Mouse (Mus musculus) megakaryocyte, embryonic 14.5 days (primary cell): ENCODE data around the gene Gm38431. TPM values are rescaled to one million over a fixed set of nuclear protein-coding genes. Genes with fewer than 3 reads are reported as not detected.

Experiments used
- H3K27me3 ChIP-seq: replicated peaks from 2 replicates; pipeline ENCODE3; 2012; ENCODE audit warnings: inconsistent platforms
- H3K36me3 ChIP-seq: replicated peaks from 2 replicates; pipeline ENCODE3; 2012; ENCODE audit warnings: low read length, inconsistent platforms, mixed read lengths
- H3K4me1 ChIP-seq: 2 replicates; pipeline ENCODE4 v1.6.1; 2012; ENCODE audit warnings: inconsistent platforms
- H3K4me3 ChIP-seq: replicated peaks from 2 replicates; pipeline ENCODE3; 2012; ENCODE audit warnings: moderate library complexity, mild to moderate bottlenecking, inconsistent platforms
- H3K9me3 ChIP-seq: 2 replicates; pipeline ENCODE4 v1.6.1; 2012; ENCODE audit warnings: inconsistent platforms
- FLI1 ChIP-seq: IDR thresholded peaks from 2 replicates; pipeline ENCODE4 v1.6.1; 2012; ENCODE audit warnings: low read length, inconsistent platforms, mixed read lengths
- GATA1 ChIP-seq: IDR thresholded peaks from 3 replicates; pipeline ENCODE4 v1.6.1; 2012; ENCODE audit warnings: mixed read lengths, low read length, inconsistent platforms, borderline replicate concordance
- polyA plus RNA-seq: library from polyadenylated mRNA; stranded (reverse); fragments of >175 nt; gene quantifications from 2 replicates; pipeline ENCODE4 v1.2.3, GENCODE M21; 2012; ENCODE audit warnings: low replicate concordance; ENCODE audit not compliant: insufficient read depth

Gene Gm38431
- polyA plus RNA-seq, 1 experiment, result 128 TPM

- peaks cover 32% of the 10 kb centered on the region for H3K36me3 ChIP-seq
- H3K27me3 ChIP-seq, result peaks cover 50% of the 10 kb centered on the region
- H3K4me3 ChIP-seq, result peak overlapping the region; percentile 48
- TF ChIP-seq GATA1, result no peak
- TF ChIP-seq FLI1, result no peak
- H3K4me1 ChIP-seq, result peaks cover 19% of the 10 kb centered on the region
- H3K9me3 ChIP-seq, result no peaks in the 10 kb centered on the region
These were observed 69.5 kb downstream of the Gm38431 start for GRCm38 (mm10) chr9:21022288-21022687.

- Histone ChIP-seq H3K36me3 (peaks cover 24% of the 10 kb centered on the region), H3K4me1 (peaks cover 25% of the 10 kb centered on the region), H3K9me3 (no peaks in the 10 kb centered on the region), H3K27me3 (peaks cover 50% of the 10 kb centered on the region), H3K4me3 (no peak overlapping the region)
- TF ChIP-seq FLI1 (no peak), GATA1 (no peak)
These were observed 70.4 kb downstream of the Gm38431 start for GRCm38 (mm10) chr9:21021363-21021762.

GRCm38 (mm10) chr9:21018600-21018999, 73.2 kb downstream of the Gm38431 start:
- Histone ChIP-seq H3K27me3 (peaks cover 60% of the 10 kb centered on the region), H3K4me1 (peaks cover 49% of the 10 kb centered on the region), H3K9me3 (no peaks in the 10 kb centered on the region), H3K36me3 (peaks cover 16% of the 10 kb centered on the region), H3K4me3 (peak overlapping the region; percentile 73)
- no peak for TF ChIP-seq GATA1

Other genes with a start within 250 kb of the Gm38431 start
- gene A230050P20Rik, start 223.4 kb downstream of the Gm38431 start, polyA plus RNA-seq, result 39.0 and 51.7 TPM in 2 replicates
- gene Angptl6, start 212.3 kb downstream of the Gm38431 start, polyA plus RNA-seq, result 4.7 and 5.1 TPM in 2 replicates
- gene Ppan, start 203.8 kb downstream of the Gm38431 start, polyA plus RNA-seq, result 84.5 and 137 TPM in 2 replicates
- gene Eif3g, start 193.4 kb downstream of the Gm38431 start, polyA plus RNA-seq, result 300 and 342 TPM in 2 replicates
- gene Dnmt1, start 132.1 kb downstream of the Gm38431 start, polyA plus RNA-seq, result 31.3 and 39.8 TPM in 2 replicates
- 4.0 and 8.4 TPM in 2 replicates for gene S1pr2, start 115.2 kb downstream of the Gm38431 start, polyA plus RNA-seq
- 62.4 and 63.4 TPM in 2 replicates for gene Mrpl4, start 89.3 kb downstream of the Gm38431 start, polyA plus RNA-seq
- gene Icam1, start 76.0 kb downstream of the Gm38431 start, polyA plus RNA-seq, result 8.8 and 10.8 TPM in 2 replicates
- 5.3 and 7.9 TPM in 2 replicates for gene Icam4, start 62.6 kb downstream of the Gm38431 start, polyA plus RNA-seq
- 3.0 and 9.9 TPM in 2 replicates for gene Icam5, start 59.9 kb downstream of the Gm38431 start, polyA plus RNA-seq
- 3.6 TPM in 1 of 2 replicates, not detected in the other for gene Zglp1, start 24.9 kb downstream of the Gm38431 start, polyA plus RNA-seq
- gene Gm49373, start 18.9 kb downstream of the Gm38431 start, polyA plus RNA-seq, result 0.45 TPM in 1 of 2 replicates, not detected in the other
- gene Fdx1l, start 18.4 kb downstream of the Gm38431 start, polyA plus RNA-seq, result 3.3 and 26.9 TPM in 2 replicates
- 51.7 TPM in 1 of 2 replicates, not detected in the other for gene Raver1, start within 50 bp of the Gm38431 start, polyA plus RNA-seq
- 15.5 and 17.9 TPM in 2 replicates for gene Tyk2, start 39.2 kb upstream of the Gm38431 start, polyA plus RNA-seq
- 62.5 and 150 TPM in 2 replicates for gene Cdc37, start 58.0 kb upstream of the Gm38431 start, polyA plus RNA-seq
- gene Pde4a, start 73.7 kb upstream of the Gm38431 start, polyA plus RNA-seq, result 8.2 and 26.2 TPM in 2 replicates
- 47.4 and 49.4 TPM in 2 replicates for gene Keap1, start 147.4 kb upstream of the Gm38431 start, polyA plus RNA-seq
- not detected in 2 replicates for gene S1pr5, start 156.4 kb upstream of the Gm38431 start, polyA plus RNA-seq
- gene Atg4d, start 173.3 kb upstream of the Gm38431 start, polyA plus RNA-seq, result 53.1 and 67.2 TPM in 2 replicates
- 32.6 and 47.4 TPM in 2 replicates for gene Kri1, start 196.0 kb upstream of the Gm38431 start, polyA plus RNA-seq
- gene Cdkn2d, start 199.4 kb upstream of the Gm38431 start, polyA plus RNA-seq, result 94.7 and 248 TPM in 2 replicates
- not detected in 2 replicates for gene Ap1m2, start 220.3 kb upstream of the Gm38431 start, polyA plus RNA-seq
- gene Slc44a2, start 228.7 kb upstream of the Gm38431 start, polyA plus RNA-seq, result 46.8 and 61.6 TPM in 2 replicates